Mouse (Mus musculus): ENCODE measurements around the gene Tgfb1. TPM values are rescaled to one million over a fixed set of nuclear protein-coding genes. Genes with fewer than 3 reads are reported as not detected.

Gene Tgfb1
- total RNA-seq (2021): 10 to 100 TPM; 10.9 to 11.1 TPM
- long read RNA-seq, experiment 1, transcript Tgfb1-201 (7 exons, 2,175 nt): major isoform, 6 of 7 reads
- long read RNA-seq, experiment 1, partial matches to known transcripts: 1 of 7 reads
- long read RNA-seq, experiment 1, other reads (novel, unspliced or antisense): 0 of 7 reads
- long read RNA-seq, experiment 2, partial matches to known transcripts: 1 of 5 reads
- long read RNA-seq, experiment 2, other reads (novel, unspliced or antisense): 0 of 5 reads

DNA sequence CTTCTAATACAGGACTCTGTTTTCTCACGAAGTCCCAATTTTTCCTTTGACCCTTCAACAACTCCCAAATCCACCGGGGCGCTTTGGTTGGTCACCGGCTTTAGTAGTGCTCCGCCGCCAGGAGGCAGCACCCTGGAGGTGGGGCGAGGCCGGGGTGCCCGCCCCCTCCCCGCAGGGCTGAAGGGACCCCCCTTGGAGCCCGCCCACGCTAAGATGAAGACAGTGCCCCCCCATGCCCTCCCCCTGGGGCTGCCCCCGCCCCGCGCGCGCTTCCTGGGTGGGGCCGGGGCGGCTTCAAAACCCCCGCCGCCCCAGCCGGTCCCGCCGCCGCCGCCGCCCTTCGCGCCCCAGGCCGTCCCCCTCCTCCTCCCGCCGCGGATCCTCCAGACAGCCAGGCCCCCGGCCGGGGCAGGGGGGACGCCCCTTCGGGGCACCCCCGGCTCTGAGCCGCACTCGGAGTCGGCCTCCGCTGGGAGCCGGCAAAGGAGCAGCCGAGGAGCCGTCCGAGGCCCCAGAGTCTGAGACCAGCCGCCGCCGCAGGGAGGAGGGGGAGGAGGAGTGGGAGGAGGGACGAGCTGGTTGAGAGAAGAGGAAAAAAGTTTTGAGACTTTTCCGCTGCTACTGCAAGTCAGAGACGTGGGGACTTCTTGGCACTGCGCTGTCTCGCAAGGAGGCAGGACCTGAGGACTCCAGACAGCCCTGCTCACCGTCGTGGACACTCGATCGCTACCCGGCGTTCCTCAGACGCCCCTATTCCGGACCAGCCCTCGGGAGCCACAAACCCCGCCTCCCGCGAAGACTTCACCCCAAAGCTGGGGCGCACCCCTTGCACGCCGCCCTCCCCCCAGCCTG, at the start of gene Tgfb1:
TSS of gene Tgfb1 (plus strand) at position 323 of the 852 bp plus-strand sequence.
- no peak for DNase-seq (ENCODE audit: low spot score in 2 of 2)
- intact Hi-C loops (cut with DNase I): no loop called here

DNA sequence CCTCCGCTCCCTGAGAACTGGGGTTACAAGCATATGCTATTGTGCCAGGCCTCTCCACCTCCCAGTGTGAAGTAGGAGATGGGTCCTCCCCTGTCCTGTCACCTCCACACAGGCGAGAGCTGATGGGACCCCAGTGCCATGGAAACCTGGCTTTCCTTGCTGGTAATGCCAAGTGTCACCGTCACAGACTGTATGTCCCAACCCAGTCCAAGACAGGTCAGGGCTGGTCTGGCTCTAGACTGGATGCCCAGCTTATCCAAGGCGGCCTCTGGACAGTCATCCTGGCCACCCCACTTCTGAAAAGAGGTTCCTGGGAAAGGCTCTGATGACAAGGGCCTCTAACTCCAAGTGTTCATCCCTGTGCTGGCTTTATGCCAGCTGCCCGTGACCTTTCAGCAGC, 49.7 kb upstream of the Tgfb1 start:
- DNase-seq (ENCODE audit: low spot score in 2 of 2): no peak
- intact Hi-C loops (cut with DNase I): no loop called here

DNA sequence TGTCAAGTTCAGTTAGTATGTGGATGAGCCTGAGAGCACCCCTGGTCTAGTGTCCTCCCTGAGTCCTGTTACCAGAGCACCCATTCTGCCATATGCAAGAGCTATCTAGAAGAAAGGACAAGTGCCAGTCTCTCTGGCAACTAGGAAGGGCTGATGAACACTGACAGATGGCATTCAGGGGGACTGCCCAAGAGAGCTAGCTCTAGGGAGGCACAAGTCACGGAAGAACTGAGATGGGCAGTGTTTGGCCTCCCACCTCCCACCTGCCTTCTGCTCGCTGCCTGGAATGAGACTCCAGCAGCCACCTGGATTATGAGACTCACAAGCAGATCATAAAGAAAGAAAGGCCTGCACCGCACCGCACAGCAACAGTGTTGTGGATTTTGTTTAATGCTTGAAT, 47.0 kb upstream of the Tgfb1 start:
- peak in 1 of 2 experiments; percentile 42 for DNase-seq (ENCODE audit: low spot score in 2 of 2)
- intact Hi-C loops (cut with DNase I): no loop called here

DNA sequence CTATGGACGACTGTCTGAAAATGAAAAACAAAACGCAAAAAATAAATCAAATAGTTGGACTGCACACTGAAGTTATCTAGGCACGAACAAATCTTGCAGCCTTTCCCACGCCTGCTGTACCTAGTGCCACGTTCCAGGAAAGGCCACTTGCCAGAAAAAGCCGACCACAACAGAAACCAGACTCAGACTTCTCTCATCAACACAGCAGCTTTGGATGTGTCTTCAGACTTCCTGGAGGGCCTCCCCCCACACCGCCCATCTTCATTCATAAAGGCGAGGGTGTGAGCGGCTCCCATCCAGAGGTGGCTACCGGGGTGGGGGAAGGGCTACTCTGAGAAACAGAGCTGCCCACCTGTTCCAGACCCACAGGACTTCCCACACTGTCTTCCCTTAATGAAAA, 42.7 kb upstream of the Tgfb1 start:
- DNase-seq (ENCODE audit: low spot score in 2 of 2): no peak
- intact Hi-C loops (cut with DNase I): no loop called here

DNA sequence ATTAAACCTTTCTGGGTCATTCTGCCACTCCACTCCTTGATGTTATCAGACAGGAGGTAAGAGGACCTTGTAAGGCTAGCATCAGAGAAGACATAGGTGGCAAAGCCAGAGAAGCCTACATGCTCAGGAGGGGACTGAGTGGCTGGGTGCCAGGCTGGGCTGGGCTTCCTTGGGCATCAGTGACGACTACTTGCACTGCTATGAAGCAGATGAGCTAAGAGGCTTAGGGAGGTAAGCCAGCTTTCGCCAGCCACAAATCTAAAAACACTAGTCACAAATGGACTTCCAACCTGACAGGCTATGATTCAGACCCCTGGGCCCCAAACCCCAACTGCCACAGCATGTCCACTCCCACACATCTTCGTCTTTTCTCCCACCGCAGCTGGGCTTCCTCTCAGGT, 42.2 kb upstream of the Tgfb1 start:
- intact Hi-C loops (cut with DNase I): no loop called here
- no peak for DNase-seq (ENCODE audit: low spot score in 2 of 2)

DNA sequence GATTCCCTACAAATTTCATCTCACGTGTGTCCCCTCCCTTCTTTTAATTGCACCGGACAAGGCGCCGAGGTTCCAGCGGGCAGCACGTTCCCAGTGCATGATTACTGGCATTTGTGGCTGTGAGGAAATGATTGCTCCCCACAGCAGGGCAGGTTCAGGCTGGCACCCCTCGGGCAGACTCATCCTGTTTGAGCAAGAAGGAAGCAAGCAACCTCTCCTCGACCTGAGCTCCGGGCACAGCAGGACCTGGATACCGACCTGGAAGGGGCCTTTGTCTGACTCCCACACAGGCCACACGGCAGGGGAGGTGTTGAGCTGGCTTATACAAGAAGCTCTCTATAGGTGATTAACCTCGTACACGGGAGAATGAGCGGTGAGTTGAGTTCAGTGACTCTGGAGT, 41.7 kb upstream of the Tgfb1 start:
- DNase-seq (ENCODE audit: low spot score in 2 of 2): no peak
- intact Hi-C loops (cut with DNase I): no loop called here

DNA sequence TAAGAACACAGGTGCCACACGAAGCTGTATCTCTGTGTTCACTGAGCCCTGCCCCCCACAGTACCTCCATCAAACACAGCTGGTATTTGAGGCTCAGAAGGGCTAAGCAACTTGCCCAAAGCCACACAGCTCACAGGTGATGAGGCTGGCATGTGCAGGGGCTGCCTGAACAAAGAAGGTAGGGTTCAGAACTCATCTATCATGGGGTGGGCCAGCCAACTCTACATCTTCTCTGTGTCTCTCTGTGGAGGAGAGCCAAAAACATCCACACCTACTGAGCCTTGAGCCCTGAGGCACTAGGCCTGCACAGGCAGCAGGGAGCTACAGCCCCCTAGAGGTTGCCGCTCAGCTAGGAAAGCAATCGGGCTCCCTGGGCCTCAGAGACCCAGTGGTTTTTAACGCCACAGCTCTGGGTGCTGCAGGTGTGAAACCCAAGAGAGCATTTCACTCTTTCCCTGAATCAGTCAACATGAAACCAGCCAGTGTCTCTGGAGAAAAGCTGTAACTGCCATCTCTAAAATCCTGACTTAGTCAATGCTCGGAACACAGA, 39.2 kb upstream of the Tgfb1 start:
- intact Hi-C loops (cut with DNase I): no loop called here
- no peak for DNase-seq (ENCODE audit: low spot score in 2 of 2)

DNA sequence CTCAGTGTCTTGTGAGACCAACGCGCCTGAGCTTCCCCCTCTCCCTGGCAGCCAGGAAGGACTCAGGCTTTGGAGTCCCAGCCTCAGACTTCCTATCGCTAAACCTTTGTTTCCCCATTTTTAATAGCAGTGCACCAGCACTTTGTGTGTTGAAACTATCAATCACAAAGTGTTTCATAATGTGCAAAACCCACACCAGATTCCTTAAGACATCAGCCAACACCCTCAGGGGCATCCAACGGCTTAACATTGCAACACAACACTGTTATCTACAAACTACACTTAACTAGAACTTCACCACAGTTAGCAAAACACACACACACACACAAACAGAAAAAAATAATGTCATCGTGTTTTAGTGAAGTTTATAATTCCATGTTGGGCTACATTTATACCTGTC, 37.0 kb upstream of the Tgfb1 start:
- no peak for DNase-seq (ENCODE audit: low spot score in 2 of 2)
- intact Hi-C loops (cut with DNase I): no loop called here

DNA sequence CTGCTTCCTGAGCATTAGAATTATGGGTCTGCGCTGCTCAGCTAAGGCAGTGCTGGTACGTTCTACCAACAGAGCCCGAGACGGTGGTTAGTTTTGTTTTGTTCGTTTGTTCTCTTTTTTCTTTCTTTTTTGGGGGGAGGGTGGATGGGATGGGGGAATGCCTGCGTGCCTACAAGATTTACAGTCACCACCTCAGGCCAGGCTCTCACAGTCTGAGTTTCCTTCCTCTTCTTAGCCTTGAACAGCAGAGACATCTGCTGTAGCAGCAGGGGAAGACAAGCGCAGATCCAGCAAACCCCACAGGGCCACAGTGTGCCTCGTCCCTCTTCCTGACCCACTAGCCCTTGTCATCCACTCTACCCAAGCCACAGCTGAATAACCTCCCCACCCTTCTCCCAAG, 35.5 kb upstream of the Tgfb1 start:
- intact Hi-C loops (cut with DNase I): no loop called here
- no peak for DNase-seq (ENCODE audit: low spot score in 2 of 2)

DNA sequence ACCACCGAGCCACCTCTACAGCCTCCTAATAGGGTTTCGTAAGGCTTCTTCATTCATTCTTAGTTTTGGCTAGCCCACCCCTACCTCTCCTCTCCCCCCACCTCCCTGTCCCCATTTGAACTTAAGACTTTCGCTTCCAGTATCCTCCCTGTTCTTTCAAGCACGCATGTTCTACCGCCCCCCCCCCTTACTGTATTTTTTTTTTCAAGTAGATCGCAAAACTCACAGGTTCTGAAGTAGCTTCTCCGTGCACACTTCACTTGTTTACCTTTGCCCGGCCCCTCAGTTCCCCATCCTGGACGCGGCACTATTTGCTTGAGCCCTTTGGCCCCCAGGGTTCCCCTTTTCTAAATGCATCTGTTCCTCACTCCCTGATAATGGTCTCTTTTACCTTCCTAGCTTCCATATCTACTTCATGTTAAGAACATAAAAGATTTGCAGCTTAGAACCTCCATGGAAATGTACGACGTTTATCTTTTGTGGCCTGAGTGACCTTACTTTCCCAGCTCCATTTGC, 34.5 kb upstream of the Tgfb1 start:
- intact Hi-C loops (cut with DNase I): no loop called here
- no peak for DNase-seq (ENCODE audit: low spot score in 2 of 2)

DNA sequence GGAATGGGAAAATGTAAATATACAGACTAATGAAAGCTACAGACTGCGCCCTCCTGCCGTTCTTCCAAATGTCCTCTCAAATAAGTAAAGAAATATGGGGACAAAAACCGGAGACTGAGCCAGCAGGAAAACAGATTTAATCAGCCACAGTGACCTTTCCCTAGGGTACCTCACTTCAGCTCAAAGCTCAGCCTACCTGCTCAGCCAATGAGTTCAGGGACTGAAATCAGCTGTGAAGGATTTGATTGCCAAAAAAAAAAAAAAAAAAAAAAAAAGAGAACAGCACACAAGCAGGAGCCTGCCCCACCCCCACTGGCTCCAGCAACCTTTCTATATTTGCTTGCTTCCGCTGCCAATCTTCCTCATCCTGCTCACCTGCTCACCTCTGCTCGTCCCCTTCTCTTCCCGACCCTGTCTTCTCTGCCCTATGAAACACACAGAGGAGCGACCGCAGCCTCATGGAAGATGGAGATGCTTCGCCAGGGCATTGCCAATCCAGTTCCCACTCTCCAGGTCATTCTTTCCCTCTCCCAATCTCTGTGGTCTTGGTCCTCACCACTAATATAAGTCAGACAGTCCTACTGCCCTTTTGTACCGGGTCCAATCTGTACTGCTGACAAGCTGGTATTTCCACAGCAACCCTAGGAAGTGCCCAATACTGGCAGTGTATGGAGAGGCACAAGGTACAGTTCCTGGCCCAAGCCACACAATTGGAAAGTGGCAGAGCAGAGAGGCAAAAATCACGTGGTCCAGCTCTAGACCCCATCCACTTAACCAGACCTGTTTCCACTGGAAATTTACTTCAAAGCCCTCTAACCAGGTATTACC, 31.0 kb upstream of the Tgfb1 start:
- intact Hi-C loops (cut with DNase I): no loop called here
- no peak for DNase-seq (ENCODE audit: low spot score in 2 of 2)

DNA sequence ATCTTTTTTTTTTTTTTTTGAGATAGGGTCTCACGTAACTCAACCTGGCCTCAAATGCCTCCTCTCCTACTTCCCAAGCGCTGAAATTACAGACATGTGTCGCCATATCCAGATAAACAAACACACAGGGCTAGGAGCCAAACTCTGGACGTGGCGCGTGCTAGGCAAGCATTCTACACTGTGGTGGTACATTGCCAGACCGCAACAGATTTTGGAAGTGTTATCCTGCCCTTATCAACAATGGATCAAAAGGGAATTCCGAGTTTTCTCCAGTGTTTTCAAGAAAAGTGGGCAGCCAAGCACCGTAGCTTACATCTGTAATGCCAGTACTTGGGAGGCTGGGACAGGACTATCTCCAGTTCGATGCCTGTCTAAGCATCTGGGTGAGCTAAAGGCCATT, 29.0 kb upstream of the Tgfb1 start:
- DNase-seq (ENCODE audit: low spot score in 2 of 2): no peak
- intact Hi-C loops (cut with DNase I): no loop called here

DNA sequence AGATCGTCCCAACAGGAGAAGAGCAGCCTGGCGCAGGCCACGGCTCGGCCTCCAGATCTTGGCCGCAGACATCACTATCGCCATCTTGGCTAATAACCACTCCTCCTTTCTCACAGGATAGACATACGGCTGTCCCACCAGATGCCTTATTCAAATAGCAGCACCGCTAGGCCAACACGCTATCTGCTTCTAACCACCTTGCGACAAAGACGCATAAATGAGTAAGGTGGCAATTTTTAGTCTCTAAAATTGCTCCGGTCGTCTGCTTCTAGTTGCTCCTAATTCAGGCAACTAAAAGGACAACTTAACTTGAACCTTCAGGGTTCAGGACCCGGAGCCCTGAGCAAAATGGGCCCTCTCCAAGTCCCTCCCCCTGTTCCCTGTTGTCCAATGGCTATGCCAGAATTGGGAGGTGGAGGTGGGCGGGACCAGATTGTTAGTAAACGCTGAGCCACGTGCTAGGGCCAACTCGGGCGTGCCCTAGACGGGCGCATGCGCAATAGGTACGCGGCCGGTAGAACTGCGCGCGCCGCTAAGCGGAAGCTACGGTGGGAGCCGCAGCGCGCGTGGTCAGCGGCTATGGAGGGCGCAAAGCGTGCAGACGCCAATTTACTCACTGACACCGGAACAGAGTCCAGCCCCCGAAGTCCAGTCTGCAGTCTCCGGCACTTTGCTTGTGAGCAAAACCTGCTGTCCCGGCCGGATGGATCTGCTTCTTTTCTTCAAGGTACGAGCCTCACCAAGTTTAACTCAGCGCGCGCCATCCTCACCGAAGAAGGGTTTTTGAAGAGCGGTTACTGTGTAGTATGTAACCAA, 27.9 kb upstream of the Tgfb1 start, which contains the start of the genes Bckdha and Exosc5:
TSS of gene Bckdha (minus strand) at position 325 of the 816 bp plus-strand sequence.
TSS of gene Exosc5 (plus strand) at position 508 of the 816 bp plus-strand sequence.
- peak; percentile 100 for DNase-seq (ENCODE audit: low spot score in 2 of 2)
- intact Hi-C loops (cut with DNase I): no loop called here

DNA sequence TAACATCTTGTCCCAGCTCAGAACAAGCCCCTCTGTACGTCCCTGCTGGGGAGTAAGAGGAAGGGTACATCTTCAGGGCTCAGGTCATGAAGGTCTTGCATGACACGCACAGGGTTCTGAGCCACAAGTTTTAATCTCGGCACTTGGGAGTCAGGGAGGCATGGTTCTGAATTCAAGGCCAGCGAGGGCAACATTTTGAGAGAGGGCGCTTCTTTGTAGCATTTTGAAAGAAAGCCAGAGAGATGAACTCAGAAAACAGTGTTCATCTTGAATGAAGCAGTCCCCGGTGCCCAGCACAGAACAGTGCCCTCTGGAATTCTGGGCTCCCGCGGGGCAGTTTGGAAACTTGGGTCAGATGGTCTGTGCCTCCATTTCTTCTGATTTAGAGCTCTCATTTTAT, 20.4 kb upstream of the Tgfb1 start:
- intact Hi-C loops (cut with DNase I): no loop called here

DNA sequence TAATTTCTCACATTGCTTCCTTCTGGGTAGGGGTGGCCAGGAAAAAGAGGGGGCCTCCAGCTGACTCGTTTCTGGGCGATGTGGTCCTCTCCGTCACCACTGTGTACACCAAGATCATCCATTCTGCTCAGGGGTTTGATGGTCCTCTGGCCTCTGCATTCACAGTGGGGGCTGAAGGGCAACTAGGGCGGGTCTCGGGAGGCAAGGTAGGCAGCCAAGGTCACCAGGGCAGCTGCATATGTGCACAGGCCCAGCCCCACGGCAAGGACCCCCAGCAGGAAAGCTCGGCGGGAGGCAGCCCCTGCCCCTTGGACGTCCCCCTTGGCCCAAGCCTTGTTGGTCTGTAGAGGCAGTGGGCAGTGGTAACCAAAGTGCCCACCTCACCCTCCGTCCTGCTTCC, 17.6 kb upstream of the Tgfb1 start:
- intact Hi-C loops (cut with DNase I): no loop called here
- DNase-seq (ENCODE audit: low spot score in 2 of 2): no peak

More for the DNA sequence above, 20.4 kb upstream of the Tgfb1 start:
- DNase-seq (ENCODE audit: low spot score in 2 of 2): no peak

DNA sequence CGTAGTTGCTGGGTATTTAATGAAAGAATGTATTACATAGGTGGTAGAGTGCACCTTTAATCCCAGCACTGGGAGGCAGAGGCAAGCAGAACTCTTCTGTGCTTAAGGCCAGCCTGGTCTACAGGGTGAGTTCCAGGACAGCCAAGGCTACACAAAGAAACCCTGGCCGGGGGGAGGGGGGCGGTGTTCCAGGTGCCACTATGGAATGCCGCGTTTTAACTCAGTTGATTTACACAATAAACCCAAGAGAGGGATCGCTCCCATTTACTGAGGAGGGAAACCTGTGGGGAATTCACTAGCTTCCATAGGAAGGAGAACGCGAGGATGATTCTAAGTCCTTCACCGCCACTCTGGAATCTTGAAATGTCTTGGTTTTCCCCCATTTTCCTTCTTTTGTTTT, 17.2 kb upstream of the Tgfb1 start:
- DNase-seq (ENCODE audit: low spot score in 2 of 2): no peak
- intact Hi-C loops (cut with DNase I): no loop called here

DNA sequence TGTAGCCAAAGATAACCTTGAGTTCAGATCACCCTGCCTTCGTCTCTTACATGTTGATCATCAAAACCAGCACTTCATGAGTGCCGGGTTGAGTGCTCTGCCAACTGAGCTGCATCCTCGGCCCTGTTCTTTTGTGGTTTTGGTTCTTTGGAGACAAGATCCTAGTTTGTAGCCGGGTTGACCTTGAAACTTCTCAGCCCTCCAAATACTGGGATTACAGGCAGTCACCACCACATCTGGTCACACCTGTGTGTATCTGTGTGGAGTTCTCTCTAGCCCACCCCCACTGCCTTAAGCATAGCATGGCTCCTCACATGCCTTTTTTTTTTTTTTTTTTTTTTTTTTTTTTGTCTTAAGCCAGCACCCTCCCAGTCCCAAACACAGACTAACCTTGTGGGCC, 16.7 kb upstream of the Tgfb1 start:
- intact Hi-C loops (cut with DNase I): no loop called here

DNA sequence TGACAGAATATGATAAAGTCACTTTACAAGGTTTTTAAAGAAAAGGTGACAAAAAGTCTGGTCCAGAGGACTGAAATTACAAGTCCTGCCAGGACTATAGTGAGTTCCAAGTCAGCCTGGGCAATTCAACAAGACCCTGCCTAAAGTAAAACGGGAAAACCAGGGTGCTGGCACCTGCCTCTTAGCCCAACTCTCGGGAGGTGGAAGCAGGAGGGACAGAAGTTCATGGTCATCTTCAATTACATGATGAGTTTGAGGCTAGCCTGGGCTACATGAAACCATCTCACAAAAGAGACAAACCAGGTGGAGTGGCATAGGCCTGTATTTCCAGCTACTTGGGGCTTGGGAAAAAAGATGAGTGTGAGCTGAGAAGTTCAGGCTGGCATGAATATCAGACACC, 15.1 kb upstream of the Tgfb1 start:
- no peak for DNase-seq (ENCODE audit: low spot score in 2 of 2)
- intact Hi-C loops (cut with DNase I): no loop called here

More for the DNA sequence above, 16.7 kb upstream of the Tgfb1 start:
- no peak for DNase-seq (ENCODE audit: low spot score in 2 of 2)

DNA sequence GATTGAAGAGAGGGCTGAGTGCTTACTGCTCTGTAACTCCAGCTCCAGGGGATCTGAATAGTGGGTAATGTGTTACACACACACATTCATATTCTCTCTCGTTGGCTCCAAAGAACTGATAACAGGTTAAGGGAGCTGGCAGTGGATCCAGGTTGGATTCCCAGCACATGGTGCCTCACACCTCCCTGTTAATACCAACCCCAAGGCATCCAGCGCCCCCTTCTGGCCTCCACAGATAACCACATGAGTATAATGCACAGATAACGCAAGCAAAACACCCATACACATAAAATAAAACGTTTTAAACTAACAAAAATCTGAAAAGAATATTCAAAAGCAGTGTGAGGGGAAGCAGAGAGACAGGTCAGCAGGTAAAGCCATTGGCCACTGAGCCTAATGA, 14.4 kb upstream of the Tgfb1 start:
- intact Hi-C loops (cut with DNase I): no loop called here
- no peak for DNase-seq (ENCODE audit: low spot score in 2 of 2)

All from left cerebral cortex, postnatal 14 days (tissue).